Mouse (Mus musculus): ENCODE results near the gene BC035947. TPM values are rescaled to one million over a fixed set of nuclear protein-coding genes. Genes with fewer than 3 reads are reported as not detected.

The BC035947 gene
- total RNA-seq, 2 experiments from 2014 or later = 0.37 to 0.46 TPM

DNA sequence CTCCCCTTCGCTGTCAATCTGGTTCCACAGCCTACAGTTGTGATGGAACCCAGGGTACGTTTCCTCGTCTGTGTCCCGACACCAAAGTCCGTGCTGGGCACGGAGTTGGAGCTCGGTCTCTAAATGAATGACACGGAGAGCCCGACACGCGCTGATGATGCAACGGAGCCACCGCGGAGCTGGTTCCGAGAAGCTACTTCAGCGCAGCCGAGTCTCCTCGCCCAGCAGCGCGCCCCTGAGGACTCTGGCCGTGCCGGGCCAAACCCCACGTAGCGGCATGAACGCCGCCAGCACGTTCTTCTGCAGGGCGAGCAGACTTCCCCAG lies 23.6 kb downstream of the BC035947 start:
- TF ChIP-seq CTCF (conservative IDR thresholded peaks at IDR 0.05) = no peak
- H3K4me3 ChIP-seq = peak overlapping the region; percentile 76
- H3K27ac ChIP-seq = peak overlapping the region; percentile 97
- peak in 1 of 2 experiments; percentile 15 for DNase-seq (ENCODE audit: low spot score in 2 of 2)

- H3K27ac ChIP-seq = peak overlapping the region; percentile 47; the same call in 1 of the 2 replicates
- TF ChIP-seq CTCF (conservative IDR thresholded peaks at IDR 0.05) = no peak
- H3K4me3 ChIP-seq = no peak overlapping the region
- DNase-seq (ENCODE audit: low spot score in 2 of 2) = no peak
Measured at GRCm38 (mm10) chr1:78484361-78484760, 27.6 kb downstream of the BC035947 start.

DNA sequence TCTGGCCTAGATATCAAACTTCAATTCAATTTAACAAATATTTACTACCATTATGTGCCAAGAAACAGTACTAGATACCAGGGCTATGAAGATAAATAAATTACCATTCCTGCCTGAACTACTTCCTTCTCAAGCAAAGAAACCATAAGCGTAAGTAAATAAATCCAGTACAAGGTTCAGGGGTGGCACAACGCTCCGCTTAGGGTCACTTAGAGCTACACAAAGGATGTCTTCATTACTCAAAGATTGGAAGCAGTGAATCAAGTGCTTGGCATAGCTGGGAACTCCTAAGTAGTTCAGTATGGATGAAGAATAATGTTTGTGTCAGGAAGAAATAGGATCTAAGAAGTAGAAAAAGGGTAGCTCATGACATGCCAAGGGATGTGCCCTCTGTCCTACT lies 28.5 kb downstream of the BC035947 start:
- no peak for DNase-seq (ENCODE audit: low spot score in 2 of 2)
- Histone ChIP-seq H3K27ac (no peak overlapping the region), H3K4me3 (no peak overlapping the region)
- no peak for TF ChIP-seq CTCF (conservative IDR thresholded peaks at IDR 0.05)

- H3K4me3 ChIP-seq = no peak overlapping the region
- H3K27ac ChIP-seq = no peak overlapping the region
- TF ChIP-seq CTCF (conservative IDR thresholded peaks at IDR 0.05) = no peak
- no peak for DNase-seq (ENCODE audit: low spot score in 2 of 2)
Measured at GRCm38 (mm10) chr1:78472441-78472840, 39.5 kb downstream of the BC035947 start.

GRCm38 (mm10) chr1:78454659-78455058 lies 57.3 kb downstream of the BC035947 start:
- peak in 1 of 2 experiments; percentile 51 for DNase-seq (ENCODE audit: low spot score in 2 of 2)
- TF ChIP-seq CTCF (conservative IDR thresholded peaks at IDR 0.05) = peak; percentile 90
- H3K27ac ChIP-seq = no peak overlapping the region
- no peak overlapping the region for H3K4me3 ChIP-seq

DNA sequence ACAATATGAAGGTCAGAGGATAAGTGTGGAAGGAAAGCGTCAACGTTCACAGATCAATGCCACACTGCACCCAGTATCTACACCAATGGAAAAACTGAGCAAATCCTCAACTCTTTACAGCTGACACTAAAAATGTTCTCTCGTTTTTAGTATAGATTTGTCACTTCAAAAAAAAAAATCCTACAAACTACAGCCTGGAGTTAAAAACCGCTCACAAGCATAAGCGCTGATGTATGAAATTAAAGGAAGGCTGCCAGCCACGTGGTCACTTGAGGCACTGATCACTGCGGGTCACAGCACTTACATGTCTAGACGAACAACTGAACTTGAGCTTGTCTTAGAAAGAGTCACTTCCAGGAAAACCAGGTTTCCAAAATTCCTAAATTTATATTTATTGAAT lies 58.1 kb downstream of the BC035947 start:
- H3K4me3 ChIP-seq = no peak overlapping the region
- TF ChIP-seq CTCF (conservative IDR thresholded peaks at IDR 0.05) = no peak
- no peak for DNase-seq (ENCODE audit: low spot score in 2 of 2)
- H3K27ac ChIP-seq = no peak overlapping the region

GRCm38 (mm10) chr1:78452544-78452943 lies 59.4 kb downstream of the BC035947 start:
- no peak for DNase-seq (ENCODE audit: low spot score in 2 of 2)
- H3K27ac ChIP-seq = no peak overlapping the region
- TF ChIP-seq CTCF (conservative IDR thresholded peaks at IDR 0.05) = no peak
- H3K4me3 ChIP-seq = no peak overlapping the region

DNA sequence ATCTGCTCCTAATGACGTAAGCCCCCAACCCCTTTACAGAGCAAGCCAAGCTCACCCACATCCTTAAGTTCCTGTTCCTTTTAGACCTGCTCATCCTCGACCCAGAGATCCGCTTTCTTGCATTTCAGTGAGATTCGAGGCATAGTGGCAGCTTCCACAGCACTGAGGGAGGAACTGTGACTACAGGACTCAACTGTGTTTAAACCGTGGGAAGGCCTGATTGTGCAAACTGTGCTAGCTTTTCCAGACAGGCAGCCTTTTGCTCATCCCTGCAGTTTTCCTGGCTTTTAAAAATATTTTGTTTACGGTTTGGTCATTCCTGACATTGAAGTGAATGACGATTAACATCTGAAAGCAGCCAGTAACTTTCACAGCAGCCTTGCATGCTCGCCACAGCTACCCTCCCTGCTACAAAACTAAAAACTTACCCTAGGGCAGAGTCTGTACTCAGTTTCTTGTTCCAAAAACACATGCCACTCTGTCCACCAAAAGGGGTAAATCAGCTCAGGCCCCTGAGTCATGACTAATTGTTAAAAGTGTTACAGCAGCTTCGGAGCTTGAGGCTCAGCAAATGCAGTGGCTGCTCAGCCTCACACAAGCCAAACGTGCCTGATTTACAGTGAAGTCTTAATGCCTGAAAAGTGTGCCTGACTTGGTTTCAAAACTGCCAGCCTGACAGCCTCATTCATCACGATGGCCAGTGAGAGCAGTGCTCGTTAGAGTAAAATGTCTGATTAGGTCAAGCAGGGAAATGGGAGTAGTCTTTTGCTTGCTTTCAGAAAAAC lies 60.7 kb downstream of the BC035947 start:
- Histone ChIP-seq H3K4me3 (no peak overlapping the region), H3K27ac (peak overlapping the region; percentile 36; the same call in 1 of the 2 replicates)
- no peak for TF ChIP-seq CTCF (conservative IDR thresholded peaks at IDR 0.05)
- DNase-seq (ENCODE audit: low spot score in 2 of 2) = peak in 1 of 2 experiments; percentile 25

GRCm38 (mm10) chr1:78448091-78448490 lies 63.9 kb downstream of the BC035947 start:
- no peak for TF ChIP-seq CTCF (conservative IDR thresholded peaks at IDR 0.05)
- no peak for DNase-seq (ENCODE audit: low spot score in 2 of 2)

More at GRCm38 (mm10) chr1:78448091-78448490, 63.9 kb downstream of the BC035947 start:
- no peak overlapping the region for H3K27ac ChIP-seq
- no peak overlapping the region for H3K4me3 ChIP-seq

Other genes with a start within 250 kb of the BC035947 start
- 1 to 10 TPM; 4.3 TPM for gene Sgpp2, start 201.8 kb downstream of the BC035947 start, total RNA-seq (2021)
- 10 to 100 TPM; 67.8 to 68.4 TPM for gene Farsb, start 23.3 kb downstream of the BC035947 start, total RNA-seq (2021)
- gene Mogat1, start 1.2 kb downstream of the BC035947 start, total RNA-seq (2021) = not detected
- gene Acsl3, start 145.7 kb upstream of the BC035947 start, total RNA-seq (2021) = 100 to 1,000 TPM; 186 to 188 TPM
- 10 to 100 TPM; 21.6 to 28.7 TPM for gene Utp14b, start 145.9 kb upstream of the BC035947 start, total RNA-seq (2021)